Mouse (Mus musculus) layer of hippocampus, adult 2 months (tissue): ENCODE results near the gene Traf7. TPM values are rescaled to one million over a fixed set of nuclear protein-coding genes. Genes with fewer than 3 reads are reported as not detected.

Source experiments
- DNase-seq, 2 experiments: peaks; one replicate each; pipeline ENCODE4 v3.0.0; 2022; ENCODE audit warnings: low spot score in 2 of 2
- H3K27ac ChIP-seq: fragments of 200-600 bp; 2 replicates; pipeline ENCODE4 v1.8.1; 2022
- H3K4me3 ChIP-seq: fragments of 200-600 bp; 2 replicates; pipeline ENCODE4 v1.8.1; 2022; ENCODE audit warnings: mild to moderate bottlenecking
- CTCF ChIP-seq: fragments of 200-600 bp; conservative IDR thresholded peaks from 2 replicates; pipeline ENCODE4 v1.8.1; 2022; ENCODE audit warnings: antibody characterized with exemption, mild to moderate bottlenecking, moderate library complexity
- total RNA-seq, 2 experiments: library from RNA; stranded (reverse); gene quantifications; 2 replicates each; pipeline ENCODE4 v1.2.3; 2021

The Traf7 gene
- total RNA-seq, 2 experiments from 2014 or later = 87.9 to 95.5 TPM

DNA sequence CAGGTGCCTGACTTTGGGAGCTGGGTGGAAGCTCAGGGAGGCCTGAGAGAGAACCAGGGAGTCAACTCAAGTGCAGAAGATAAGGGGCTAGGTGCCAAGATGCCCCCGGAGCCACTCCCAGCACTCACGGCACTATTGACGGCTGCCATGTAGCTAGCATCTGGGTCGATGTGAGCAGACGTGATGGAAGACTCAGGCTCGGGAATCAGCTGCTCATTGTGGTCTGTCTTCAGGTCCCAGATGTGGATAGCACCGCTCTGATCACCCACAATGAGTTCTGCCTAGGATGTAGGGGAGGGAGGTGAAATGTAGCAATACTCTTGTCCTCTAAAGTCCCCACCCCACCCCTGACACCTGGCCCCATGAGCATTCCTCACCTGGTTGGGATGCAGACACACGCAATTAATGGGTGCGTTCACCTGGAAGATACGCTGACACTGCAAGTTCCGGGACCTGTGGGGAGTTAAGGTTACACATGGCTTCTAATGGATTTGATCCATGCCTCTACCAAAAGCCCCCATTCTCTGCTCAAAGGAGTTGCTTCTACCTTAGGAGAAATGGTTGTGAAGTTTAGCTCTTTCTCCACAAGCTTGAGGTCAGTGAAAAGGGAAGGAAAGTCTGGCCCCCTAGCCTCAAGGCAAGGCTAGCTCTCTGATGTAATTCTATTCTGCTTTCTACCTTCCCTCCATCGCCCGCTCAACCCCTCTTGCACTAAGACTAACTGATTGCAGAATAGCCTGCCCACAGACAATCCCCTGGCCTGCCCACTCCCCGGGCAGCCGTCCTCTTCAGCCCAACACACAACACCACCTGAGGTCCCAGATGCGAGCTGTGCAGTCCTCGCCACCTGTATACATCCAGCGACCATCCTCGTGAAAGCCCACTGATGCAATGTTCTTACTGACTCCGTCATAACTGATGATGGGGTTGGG, 50.4 kb downstream of the Traf7 start:
- H3K4me3 ChIP-seq = no peak overlapping the region; the same call in 1 of the 2 replicates
- TF ChIP-seq CTCF = no peak
- H3K27ac ChIP-seq = peak overlapping the region; percentile 99
- DNase-seq = no peak

- no peak for TF ChIP-seq CTCF
- no peak for DNase-seq
- H3K4me3 ChIP-seq = no peak overlapping the region
- peak overlapping the region; percentile 96; the same call in 1 of the 2 replicates for H3K27ac ChIP-seq
These were observed 51.5 kb downstream of the Traf7 start for GRCm38 (mm10) chr17:24476022-24476776.

DNA sequence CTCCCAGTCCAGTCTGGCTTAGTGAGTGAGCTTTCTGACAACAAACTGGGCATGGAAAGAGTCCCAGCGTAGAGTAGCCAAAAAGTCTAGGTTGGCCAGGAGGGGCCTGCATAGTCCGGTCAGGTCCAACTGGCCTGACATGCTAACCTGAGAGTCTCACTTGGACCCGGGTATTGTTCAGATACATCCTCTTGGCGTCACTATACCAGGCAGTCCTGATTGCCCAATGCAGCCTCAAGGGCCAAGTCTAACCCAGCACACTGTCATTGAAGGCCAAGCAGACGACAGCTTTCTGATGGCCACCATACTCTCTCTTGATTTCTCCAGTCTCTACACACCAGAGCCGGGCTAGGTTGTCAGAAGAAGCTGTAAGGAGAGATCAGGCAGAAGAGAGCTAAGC, 52.2 kb downstream of the Traf7 start:
- no peak for TF ChIP-seq CTCF
- DNase-seq = no peak
- Histone ChIP-seq H3K4me3 (no peak overlapping the region), H3K27ac (peak overlapping the region; percentile 96)

DNA sequence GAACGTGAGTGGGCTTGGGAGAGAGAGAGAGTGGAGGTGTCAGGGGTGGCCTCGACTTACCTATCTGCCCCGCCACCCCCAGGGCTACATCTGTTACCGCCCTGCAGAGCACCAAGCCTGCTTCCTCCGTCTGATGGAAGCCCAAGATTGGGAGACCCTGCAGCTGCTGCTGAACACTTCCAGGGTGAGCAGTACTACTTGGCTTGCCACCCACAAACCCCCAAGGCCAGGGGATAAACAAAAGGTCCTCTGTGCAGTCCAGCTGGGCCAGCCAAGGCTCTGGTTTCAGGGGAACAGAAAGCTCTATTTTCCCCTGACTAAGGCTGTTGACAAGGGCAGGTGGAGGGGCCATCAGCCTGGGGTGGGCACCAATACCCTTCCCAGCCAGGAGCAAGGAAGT, 53.2 kb downstream of the Traf7 start:
- no peak overlapping the region for H3K4me3 ChIP-seq
- DNase-seq = peak; percentile 55 to 79
- no peak for TF ChIP-seq CTCF
- peak overlapping the region; percentile 96 for H3K27ac ChIP-seq

DNA sequence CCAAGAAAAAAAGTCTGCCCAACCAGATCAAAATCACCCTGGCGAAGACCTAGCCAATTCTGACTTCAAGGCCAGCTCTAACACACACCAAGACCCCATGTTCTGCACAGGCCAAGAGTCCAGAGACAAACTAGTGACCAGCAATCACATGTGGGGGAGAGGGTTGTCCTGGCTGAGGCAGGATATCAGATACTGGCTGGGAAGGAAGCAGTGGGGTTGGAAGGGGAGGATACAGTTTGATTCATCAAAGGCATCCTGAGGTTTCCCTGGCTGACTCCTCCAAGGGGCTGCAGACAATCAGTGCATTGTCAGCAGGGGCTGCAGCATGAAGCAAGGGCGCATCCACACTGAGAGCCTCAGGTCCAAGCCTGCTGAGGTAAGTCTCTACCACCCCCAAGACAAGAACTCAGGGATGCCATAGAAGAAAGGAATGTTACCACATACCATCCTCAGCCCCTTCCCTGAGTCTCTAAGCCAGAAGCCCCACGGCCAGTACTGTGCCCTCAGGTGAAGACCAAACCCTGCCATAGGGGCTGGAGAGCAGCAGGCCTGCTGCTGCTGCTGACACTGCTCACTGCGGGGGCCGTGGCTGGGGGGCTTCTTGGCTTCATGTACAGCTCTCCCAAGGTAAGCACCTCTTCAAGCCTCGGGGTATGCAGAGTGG, 54.0 kb downstream of the Traf7 start, which contains the start of gene Bricd5:
Gene Bricd5, plus strand, starts transcription at position 273 of the 664 bp plus-strand sequence.
- Histone ChIP-seq H3K27ac (peak within 1 kb of the TSS; percentile 96), H3K4me3 (peak within 1 kb of the TSS; percentile 94; the same call in 1 of the 2 replicates)
- no peak for DNase-seq
- TF ChIP-seq CTCF = no peak

DNA sequence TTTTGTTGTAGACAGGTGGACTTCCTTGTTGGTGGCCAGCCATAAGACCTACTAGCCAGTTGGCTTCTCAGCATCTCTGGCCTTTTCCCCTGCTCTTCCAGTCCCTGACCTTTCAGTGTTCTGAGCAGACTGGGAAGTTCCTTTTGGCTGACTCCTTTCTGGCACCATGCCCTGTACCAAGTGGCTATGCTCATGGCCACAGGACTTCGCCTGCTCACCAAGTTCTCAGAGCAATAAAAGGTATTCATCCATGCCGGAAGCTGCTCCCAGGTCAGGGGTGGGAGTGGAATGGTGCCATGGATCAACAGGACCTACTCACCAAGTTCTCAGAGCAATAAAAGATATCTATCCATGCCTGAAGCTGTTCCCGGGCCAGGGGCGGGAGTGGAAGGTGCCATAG, 55.2 kb downstream of the Traf7 start:
- no peak for TF ChIP-seq CTCF
- no peak for DNase-seq
- Histone ChIP-seq H3K27ac (peak overlapping the region; percentile 96), H3K4me3 (peak overlapping the region; percentile 94)

DNA sequence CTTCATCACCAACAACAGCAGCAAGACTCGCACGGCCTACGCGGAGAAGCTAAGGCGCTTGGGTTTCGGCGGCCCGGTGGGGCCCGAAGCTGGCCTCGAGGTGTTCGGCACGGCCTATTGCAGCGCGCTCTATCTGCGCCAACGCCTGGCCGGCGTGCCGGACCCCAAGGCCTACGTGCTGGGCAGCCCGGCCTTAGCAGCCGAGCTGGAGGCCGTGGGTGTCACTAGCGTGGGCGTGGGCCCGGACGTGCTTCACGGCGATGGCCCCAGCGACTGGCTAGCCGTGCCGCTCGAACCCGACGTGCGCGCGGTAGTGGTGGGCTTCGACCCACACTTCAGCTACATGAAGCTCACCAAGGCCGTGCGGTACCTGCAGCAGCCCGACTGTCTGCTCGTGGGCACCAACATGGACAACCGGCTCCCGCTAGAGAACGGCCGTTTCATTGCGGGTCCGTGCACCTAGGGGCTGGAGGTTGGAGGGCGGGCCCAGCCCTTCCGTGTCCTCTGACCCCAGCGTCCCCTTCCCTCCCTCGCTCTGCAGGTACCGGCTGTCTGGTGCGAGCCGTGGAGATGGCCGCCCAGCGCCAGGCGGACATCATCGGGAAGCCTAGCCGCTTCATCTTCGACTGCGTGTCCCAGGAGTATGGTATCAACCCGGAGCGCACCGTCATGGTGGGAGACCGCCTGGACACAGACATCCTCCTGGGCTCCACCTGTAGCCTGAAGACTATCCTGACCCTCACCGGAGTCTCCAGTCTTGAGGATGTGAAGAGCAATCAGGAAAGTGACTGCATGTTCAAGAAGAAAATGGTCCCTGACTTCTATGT, 56.8 kb downstream of the Traf7 start:
- DNase-seq = no peak
- no peak for TF ChIP-seq CTCF
- peak overlapping the region; percentile 94 for H3K4me3 ChIP-seq
- H3K27ac ChIP-seq = peak overlapping the region; percentile 96

DNA sequence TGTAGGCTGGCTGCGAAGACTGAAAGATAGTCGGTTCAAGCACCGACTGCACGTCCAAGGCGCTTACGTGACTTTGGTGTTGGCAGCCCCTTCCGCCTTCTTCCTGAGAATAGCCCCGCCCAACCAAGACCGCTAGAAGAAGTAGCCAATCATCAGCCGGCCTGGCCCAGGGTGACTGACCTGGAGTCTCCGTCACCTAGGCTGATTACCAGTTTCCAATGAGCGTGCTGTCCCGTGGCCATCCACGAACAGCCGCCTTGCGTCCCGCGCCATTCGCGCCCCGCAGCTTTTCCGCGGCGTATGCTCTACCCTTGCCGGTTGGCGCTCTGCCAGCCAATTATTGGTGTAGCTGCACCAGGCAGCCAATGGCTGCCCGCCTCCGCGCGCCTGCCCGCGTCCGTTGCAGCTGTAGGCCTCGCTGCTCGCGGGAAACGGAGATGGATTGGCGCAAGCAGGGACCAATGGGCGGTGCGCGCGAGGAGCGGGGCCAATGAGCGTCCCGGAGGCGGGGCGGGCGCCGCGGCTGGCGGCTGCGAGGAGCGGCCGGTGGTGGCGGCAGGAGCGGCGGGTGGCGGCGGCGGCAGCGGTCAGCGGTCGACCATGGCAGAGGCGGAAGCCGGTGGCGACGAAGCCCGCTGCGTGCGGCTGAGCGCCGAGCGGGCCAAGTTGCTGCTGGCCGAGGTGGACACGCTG, 57.7 kb downstream of the Traf7 start, which contains the start of the genes E4f1 and Pgp:
Gene E4f1, minus strand, starts transcription at position 404 of the 693 bp plus-strand sequence.
Gene Pgp, plus strand, starts transcription at position 483 of the 693 bp plus-strand sequence.
- peak; percentile 99 for DNase-seq
- Histone ChIP-seq H3K27ac (peak within 1 kb of the TSS; percentile 96), H3K4me3 (peak within 1 kb of the TSS; percentile 94)
- TF ChIP-seq CTCF = peak; percentile 23; the same call in 1 of the 2 replicates

DNA sequence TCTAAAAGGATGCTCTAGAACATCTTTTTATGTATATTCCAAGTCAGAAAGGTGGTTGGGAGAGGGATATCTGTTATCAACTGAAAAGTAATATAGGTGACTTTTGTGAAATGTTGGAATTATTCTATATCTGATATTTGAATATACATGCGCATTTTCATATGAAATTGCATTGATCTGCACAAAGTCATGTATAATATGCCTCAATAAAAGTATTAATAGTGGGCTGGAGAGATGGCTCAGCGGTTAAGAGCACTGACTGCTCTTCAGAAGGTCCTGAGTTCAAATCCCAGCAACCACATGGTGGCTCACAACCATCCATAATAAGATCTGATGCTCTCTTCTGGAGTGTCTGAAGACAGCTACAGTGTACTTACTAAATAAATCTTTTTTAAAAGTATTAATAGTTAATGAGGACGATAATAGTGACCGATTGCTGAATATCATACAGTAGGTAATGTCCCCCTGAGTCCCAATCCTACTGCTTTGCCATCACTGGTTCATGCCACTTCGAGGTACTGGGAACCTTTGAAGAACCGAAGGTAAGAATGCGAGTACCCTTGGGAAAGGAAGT, 58.3 kb downstream of the Traf7 start:
- peak overlapping the region; percentile 96 for H3K27ac ChIP-seq
- peak overlapping the region; percentile 94 for H3K4me3 ChIP-seq
- TF ChIP-seq CTCF = no peak
- no peak for DNase-seq

GRCm38 (mm10) chr17:24468636-24469246, 59.0 kb downstream of the Traf7 start:
- no peak overlapping the region for H3K27ac ChIP-seq

More at GRCm38 (mm10) chr17:24468636-24469246, 59.0 kb downstream of the Traf7 start:
- DNase-seq = no peak
- no peak for TF ChIP-seq CTCF
- H3K4me3 ChIP-seq = no peak overlapping the region
